Mouse (Mus musculus) midbrain, embryonic 10.5 days (tissue): Measurements from ENCODE around the gene Snapc4. TPM values are rescaled to one million over a fixed set of nuclear protein-coding genes. Genes with fewer than 3 reads are reported as not detected.

Source experiments
- DNase-seq: peaks from one replicate; pipeline ENCODE4 v3.0.0-alpha.2; 2017; ENCODE audit warnings: low spot score
- H3K27ac ChIP-seq: fragments of 300-500 bp; sonication (generic); replicated peaks from 2 replicates; pipeline ENCODE4 v1.5.1; 2016; ENCODE audit warnings: mild to moderate bottlenecking
- H3K27me3 ChIP-seq: fragments of 300-500 bp; sonication (generic); 2 replicates; pipeline ENCODE4 v1.6.1; 2016; ENCODE audit warnings: low read depth, mild to moderate bottlenecking; ENCODE audit not compliant: poor library complexity, severe bottlenecking
- H3K36me3 ChIP-seq: fragments of 300-500 bp; sonication (generic); 2 replicates; pipeline ENCODE4 v1.6.1; 2016; ENCODE audit warnings: mild to moderate bottlenecking, moderate library complexity
- H3K4me1 ChIP-seq: fragments of 300-500 bp; sonication (generic); 2 replicates; pipeline ENCODE4 v1.6.1; 2016
- H3K4me3 ChIP-seq: fragments of 300-500 bp; sonication (generic); 2 replicates; pipeline ENCODE4 v1.5.1; 2016; ENCODE audit warnings: mild to moderate bottlenecking, moderate library complexity
- H3K9me3 ChIP-seq: fragments of 300-500 bp; sonication (generic); replicated peaks from 2 replicates; pipeline ENCODE4 v1.6.1; 2016; ENCODE audit warnings: mild to moderate bottlenecking
- WGBS: fragments of 180-500 bp; shearing (Covaris S2); methylation state at CpG from one replicate; pipeline ENCODE4 v1.1.7; 2016; 5-methylcytosine and 5-hydroxymethylcytosine counted together
- polyA plus RNA-seq: library from polyadenylated mRNA; unstranded; fragments of >200 nt; fragmentation: Nextera tagmentation; extraction: Ambion mirVana; gene quantifications from 2 replicates; pipeline ENCODE4 v1.2.1, GENCODE M21; 2016

Snapc4 gene
- polyA plus RNA-seq, 1 experiment from 2014 or later: 32.5 TPM

GRCm38 (mm10) chr2:26364738-26365465 is 15.6 kb downstream of the Snapc4 start:
- Histone ChIP-seq H3K4me1 (no peaks in the 10 kb centered on the region), H3K27ac (no peak overlapping the region), H3K36me3 (peaks cover 79% of the 10 kb centered on the region), H3K4me3 (no peak overlapping the region), H3K9me3 (no peaks in the 10 kb centered on the region), H3K27me3 (no peaks in the 10 kb centered on the region)
- no peak for DNase-seq
- whole genome bisulfite sequencing: 89% methylated on average over 10 of the region's 10 CpGs

GRCm38 (mm10) chr2:26363481-26363880 is 17.0 kb downstream of the Snapc4 start:
- Histone ChIP-seq H3K9me3 (no peaks in the 10 kb centered on the region), H3K36me3 (peaks cover 64% of the 10 kb centered on the region), H3K27ac (no peak overlapping the region), H3K27me3 (no peaks in the 10 kb centered on the region), H3K4me1 (no peaks in the 10 kb centered on the region), H3K4me3 (no peak overlapping the region)
- 85% methylated on average over 5 of the region's 5 CpGs for WGBS
- DNase-seq: no peak

- H3K9me3 ChIP-seq: no peaks in the 10 kb centered on the region
- no peak overlapping the region for H3K4me3 ChIP-seq
- no peak overlapping the region for H3K27ac ChIP-seq
- H3K36me3 ChIP-seq: peaks cover 60% of the 10 kb centered on the region
- WGBS: 85% methylated on average over 5 of the region's 5 CpGs
- no peaks in the 10 kb centered on the region for H3K4me1 ChIP-seq
- no peak for DNase-seq
- no peaks in the 10 kb centered on the region for H3K27me3 ChIP-seq
Measured at GRCm38 (mm10) chr2:26362991-26363390, 17.5 kb downstream of the Snapc4 start.

GRCm38 (mm10) chr2:26360772-26361171 is 19.7 kb downstream of the Snapc4 start, which contains the start of gene Card9:
TSS of gene Card9 (minus strand) at chr2:26360918.
- no peaks in the 10 kb centered on the region for H3K27me3 ChIP-seq
- H3K4me1 ChIP-seq: 0 out of 2 replicates have a peak, but pooled peaks cover 6% of the 10 kb centered on the region
- no peak within 1 kb of the TSS for H3K4me3 ChIP-seq
- DNase-seq: no peak
- whole genome bisulfite sequencing: 62% methylated on average over 3 of the region's 3 CpGs
- peaks cover 37% of the 10 kb centered on the region for H3K36me3 ChIP-seq
- H3K9me3 ChIP-seq: no peaks in the 10 kb centered on the region
- H3K27ac ChIP-seq: no peak within 1 kb of the TSS

- H3K4me1 ChIP-seq: 0 out of 2 replicates have a peak, but pooled peaks cover 6% of the 10 kb centered on the region
- DNase-seq: no peak
- no peak overlapping the region for H3K4me3 ChIP-seq
- WGBS: 89% methylated on average over 6 of the region's 6 CpGs
- H3K9me3 ChIP-seq: no peaks in the 10 kb centered on the region
- H3K27ac ChIP-seq: no peak overlapping the region
- H3K27me3 ChIP-seq: no peaks in the 10 kb centered on the region
- H3K36me3 ChIP-seq: peaks cover 29% of the 10 kb centered on the region
Measured at GRCm38 (mm10) chr2:26359983-26360382, 20.5 kb downstream of the Snapc4 start.

- 0 out of 2 replicates have a peak, but pooled peaks cover 6% of the 10 kb centered on the region for H3K4me1 ChIP-seq
- WGBS: 88% methylated on average over 13 of the region's 13 CpGs
- no peak overlapping the region for H3K27ac ChIP-seq
- peaks cover 19% of the 10 kb centered on the region for H3K36me3 ChIP-seq
- no peaks in the 10 kb centered on the region for H3K9me3 ChIP-seq
- no peak for DNase-seq
- H3K27me3 ChIP-seq: no peaks in the 10 kb centered on the region
- no peak overlapping the region for H3K4me3 ChIP-seq
Measured at GRCm38 (mm10) chr2:26358667-26359320, 21.7 kb downstream of the Snapc4 start.

- H3K9me3 ChIP-seq: no peaks in the 10 kb centered on the region
- no peak for DNase-seq
- peaks cover 17% of the 10 kb centered on the region for H3K4me1 ChIP-seq
- peaks cover 8% of the 10 kb centered on the region; the same call in 1 of the 2 replicates for H3K36me3 ChIP-seq
- H3K4me3 ChIP-seq: no peak overlapping the region
- H3K27me3 ChIP-seq: no peaks in the 10 kb centered on the region
- no peak overlapping the region for H3K27ac ChIP-seq
- 50% methylated on average over 15 of the region's 15 CpGs for WGBS
Measured at GRCm38 (mm10) chr2:26357484-26357883, 23.0 kb downstream of the Snapc4 start.

- H3K27me3 ChIP-seq: no peaks in the 10 kb centered on the region
- no peak for DNase-seq
- WGBS: 83% methylated on average over 7 of the region's 7 CpGs
- no peak overlapping the region for H3K4me3 ChIP-seq
- peaks cover 6% of the 10 kb centered on the region; the same call in 1 of the 2 replicates for H3K36me3 ChIP-seq
- H3K27ac ChIP-seq: no peak overlapping the region
- no peaks in the 10 kb centered on the region for H3K9me3 ChIP-seq
- peaks cover 20% of the 10 kb centered on the region for H3K4me1 ChIP-seq
Measured at GRCm38 (mm10) chr2:26356678-26357077, 23.8 kb downstream of the Snapc4 start.

- H3K36me3 ChIP-seq: peaks cover 3% of the 10 kb centered on the region; the same call in 1 of the 2 replicates
- WGBS: 83% methylated on average over 4 of the region's 4 CpGs
- no peaks in the 10 kb centered on the region for H3K27me3 ChIP-seq
- H3K4me3 ChIP-seq: no peak overlapping the region
- no peak overlapping the region for H3K27ac ChIP-seq
- no peaks in the 10 kb centered on the region for H3K9me3 ChIP-seq
- DNase-seq: no peak
- peaks cover 22% of the 10 kb centered on the region for H3K4me1 ChIP-seq
Measured at GRCm38 (mm10) chr2:26356231-26356630, 24.2 kb downstream of the Snapc4 start.

- Histone ChIP-seq H3K4me3 (no peak overlapping the region), H3K27me3 (no peaks in the 10 kb centered on the region), H3K9me3 (no peaks in the 10 kb centered on the region), H3K4me1 (peaks cover 39% of the 10 kb centered on the region), H3K36me3 (peaks cover 16% of the 10 kb centered on the region), H3K27ac (no peak overlapping the region)
- DNase-seq: no peak
- WGBS: 90% methylated on average over 4 of the region's 4 CpGs
Measured at GRCm38 (mm10) chr2:26354401-26354800, 26.1 kb downstream of the Snapc4 start.

GRCm38 (mm10) chr2:26353066-26353980 is 27.1 kb downstream of the Snapc4 start:
- DNase-seq: no peak
- Histone ChIP-seq H3K36me3 (peaks cover 27% of the 10 kb centered on the region), H3K4me1 (peaks cover 43% of the 10 kb centered on the region), H3K4me3 (peak overlapping the region; percentile 93), H3K27me3 (no peaks in the 10 kb centered on the region), H3K9me3 (no peaks in the 10 kb centered on the region), H3K27ac (peak overlapping the region; percentile 96)
- WGBS: 86% methylated on average over 11 of the region's 11 CpGs

- Histone ChIP-seq H3K27me3 (no peaks in the 10 kb centered on the region), H3K36me3 (peaks cover 36% of the 10 kb centered on the region), H3K4me3 (peak overlapping the region; percentile 93), H3K9me3 (no peaks in the 10 kb centered on the region), H3K4me1 (peaks cover 41% of the 10 kb centered on the region), H3K27ac (peak overlapping the region; percentile 96)
- no peak for DNase-seq
- WGBS: 4% methylated on average over 36 of the region's 36 CpGs
Measured at GRCm38 (mm10) chr2:26352291-26352910, 28.1 kb downstream of the Snapc4 start.
